Mouse (Mus musculus) limb, embryonic 14.5 days (tissue): ENCODE measurements around the gene Usp29. TPM values are rescaled to one million over a fixed set of nuclear protein-coding genes. Genes with fewer than 3 reads are reported as not detected.

ENCODE experiments used
- ATAC-seq: fragments of 200-750 bp; cut with Nextera tagmentation; 2 replicates; pipeline ENCODE4 v1.8.0; 2017; ENCODE audit warnings: low read depth, moderate number of reproducible peaks, moderate TSS enrichment; ENCODE audit not compliant: low FRiP score
- DNase-seq: peaks from one replicate; pipeline ENCODE4 v3.0.0-alpha.2; 2015; ENCODE audit warnings: low spot score
- H3K27ac ChIP-seq: fragments of 300-500 bp; sonication (generic); replicated peaks from 2 replicates; pipeline ENCODE4 v1.5.1; 2014; ENCODE audit warnings: low read depth, mild to moderate bottlenecking, low read length, moderate library complexity, mixed read lengths
- H3K27me3 ChIP-seq: fragments of 300-500 bp; sonication (generic); 2 replicates; pipeline ENCODE4 v1.6.1; 2014; ENCODE audit warnings: low read length, mixed read lengths; ENCODE audit not compliant: control insufficient read depth, insufficient read depth
- H3K36me3 ChIP-seq: fragments of 300-500 bp; sonication (generic); 2 replicates; pipeline ENCODE4 v1.6.1; 2014; ENCODE audit warnings: mild to moderate bottlenecking, low read length, moderate library complexity, mixed read lengths; ENCODE audit not compliant: control insufficient read depth, insufficient read depth
- H3K4me1 ChIP-seq: fragments of 300-500 bp; sonication (generic); 2 replicates; pipeline ENCODE4 v1.6.1; 2014; ENCODE audit warnings: antibody characterized with exemption, low read length, mixed read lengths; ENCODE audit not compliant: control insufficient read depth, insufficient read depth
- H3K4me2 ChIP-seq: fragments of 300-500 bp; sonication (generic); replicated peaks from 2 replicates; pipeline ENCODE4 v1.6.1; 2014; ENCODE audit warnings: low read depth, mild to moderate bottlenecking, low read length, moderate library complexity; ENCODE audit not compliant: severe bottlenecking
- H3K4me3 ChIP-seq: fragments of 300-500 bp; sonication (generic); replicated peaks from 2 replicates; pipeline ENCODE4 v1.5.1; 2014; ENCODE audit warnings: low read length
- H3K9ac ChIP-seq: fragments of 300-500 bp; sonication (generic); 2 replicates; pipeline ENCODE4 v1.6.1; 2014; ENCODE audit warnings: mild to moderate bottlenecking, low read depth, low read length, moderate library complexity; ENCODE audit not compliant: severe bottlenecking
- H3K9me3 ChIP-seq: fragments of 300-500 bp; sonication (generic); 2 replicates; pipeline ENCODE4 v1.6.1; 2016; ENCODE audit warnings: low read length; ENCODE audit not compliant: control insufficient read depth
- POLR2A ChIP-seq: fragments of 200-500 bp; IDR thresholded peaks from 2 replicates; pipeline ENCODE4 v1.8.0; 2012; ENCODE audit warnings: inconsistent platforms, mild to moderate bottlenecking, moderate library complexity, borderline replicate concordance; ENCODE audit not compliant: insufficient read depth, insufficient read length; ENCODE audit errors: extremely low read depth
- WGBS: fragments of 180-500 bp; shearing (Covaris S2); extraction: QIAGEN DNeasy Blood & Tissue Kit; methylation state at CpG from one replicate; pipeline ENCODE4 v1.1.7; 2014; 5-methylcytosine and 5-hydroxymethylcytosine counted together
- polyA plus RNA-seq, 2 experiments: library from polyadenylated mRNA; depleted of rRNA in 1 of 2; stranded (reverse) in 1 of 2; unstranded in 1 of 2; fragments of >200 nt; fragmentation: Nextera tagmentation in 1 of 2; extraction: Ambion mirVana in 1 of 2; gene quantifications; 2 replicates each; pipeline versions ENCODE4 v1.2.1 to v1.2.3; 2012 to 2014

Gene Usp29
- polyA plus RNA-seq, 2 experiments, result 10.7 to 20.7 TPM

DNA sequence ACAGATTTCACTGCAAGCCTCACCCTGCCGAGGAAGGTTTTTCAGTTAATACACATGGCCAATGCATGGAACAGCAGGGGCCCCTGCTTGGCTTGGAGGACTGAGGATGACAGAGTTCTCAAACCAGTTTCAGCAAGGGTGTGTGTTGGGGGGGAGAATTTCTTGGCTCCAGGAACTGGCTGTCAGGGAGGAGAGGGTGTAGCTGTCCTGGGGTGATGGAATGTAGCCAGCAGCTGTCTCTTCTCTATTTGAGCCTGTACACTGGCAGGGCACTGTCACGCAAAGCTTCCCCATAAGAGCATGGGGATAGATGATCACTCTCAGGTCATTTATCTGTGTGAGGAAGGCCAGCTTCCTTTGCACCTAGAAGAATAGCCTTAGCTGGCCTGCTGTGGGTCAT lies 46.7 kb downstream of the Usp29 start:
- Histone ChIP-seq H3K27ac (peak overlapping the region; percentile 40), H3K4me3 (no peak overlapping the region), H3K4me1 (peaks cover 33% of the 10 kb centered on the region), H3K27me3 (no peaks in the 10 kb centered on the region), H3K9ac (no peak overlapping the region), H3K4me2 (no peak overlapping the region), H3K9me3 (no peaks in the 10 kb centered on the region), H3K36me3 (no peaks in the 10 kb centered on the region)
- DNase-seq, result peak; percentile 74
- 49% methylated on average over 2 of the region's 2 CpGs for WGBS
- no peak for TF ChIP-seq POLR2A
- ATAC-seq, result peak; percentile 45

DNA sequence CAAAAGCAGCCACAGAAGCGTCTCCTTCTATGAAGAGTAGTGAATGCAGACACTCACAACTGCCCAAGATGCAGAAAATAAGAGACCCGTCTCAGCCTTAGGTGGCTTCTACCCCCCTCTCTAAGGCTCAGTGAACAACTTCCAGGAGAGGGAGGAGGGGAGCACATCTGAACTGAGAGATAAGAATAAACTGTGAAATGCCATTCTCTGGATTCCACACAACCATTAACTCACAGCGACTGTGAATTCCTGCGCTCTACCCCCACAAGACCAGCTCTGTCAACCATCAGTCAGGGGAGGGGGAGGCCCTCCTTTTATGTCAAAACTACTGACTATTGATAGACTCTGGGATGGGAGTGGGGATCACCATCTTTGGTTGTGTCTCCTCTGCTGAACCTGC lies 47.3 kb downstream of the Usp29 start:
- H3K4me2 ChIP-seq, result no peak overlapping the region
- no peaks in the 10 kb centered on the region for H3K36me3 ChIP-seq
- peak; percentile 37 for DNase-seq
- peaks cover 38% of the 10 kb centered on the region for H3K4me1 ChIP-seq
- WGBS, result 16% methylated on average over 4 of the region's 4 CpGs
- peak; percentile 16; the same call in 1 of the 2 replicates for ATAC-seq
- H3K9me3 ChIP-seq, result no peaks in the 10 kb centered on the region
- no peaks in the 10 kb centered on the region for H3K27me3 ChIP-seq
- peak overlapping the region; percentile 40 for H3K27ac ChIP-seq
- TF ChIP-seq POLR2A, result no peak
- no peak overlapping the region for H3K4me3 ChIP-seq
- no peak overlapping the region for H3K9ac ChIP-seq

DNA sequence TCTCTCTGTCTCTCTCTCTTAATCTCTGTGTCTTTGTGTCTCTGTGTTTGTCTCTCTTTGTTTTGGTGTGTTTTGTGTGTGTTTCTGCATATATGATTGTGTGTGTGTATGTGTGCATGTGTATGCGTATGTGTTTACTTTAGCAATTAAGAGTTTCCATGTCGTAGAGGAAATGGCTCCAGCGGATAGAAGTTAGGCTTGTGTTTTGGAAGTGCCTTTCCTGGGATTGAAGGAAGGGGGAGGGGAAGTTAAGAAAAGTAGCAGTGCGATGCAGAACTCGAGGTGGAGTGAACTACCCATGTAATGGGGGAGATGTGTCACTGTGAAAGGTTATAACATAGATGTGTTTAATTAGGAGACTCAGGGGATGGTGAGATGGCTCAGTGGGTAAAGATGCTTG lies 48.8 kb downstream of the Usp29 start:
- no peak for DNase-seq
- Histone ChIP-seq H3K27ac (no peak overlapping the region), H3K4me3 (no peak overlapping the region), H3K9me3 (no peaks in the 10 kb centered on the region), H3K27me3 (no peaks in the 10 kb centered on the region), H3K4me2 (no peak overlapping the region), H3K9ac (no peak overlapping the region), H3K36me3 (no peaks in the 10 kb centered on the region), H3K4me1 (peaks cover 42% of the 10 kb centered on the region)
- WGBS, result 87% methylated on average over 5 of the region's 5 CpGs
- ATAC-seq, result no peak
- TF ChIP-seq POLR2A, result no peak

DNA sequence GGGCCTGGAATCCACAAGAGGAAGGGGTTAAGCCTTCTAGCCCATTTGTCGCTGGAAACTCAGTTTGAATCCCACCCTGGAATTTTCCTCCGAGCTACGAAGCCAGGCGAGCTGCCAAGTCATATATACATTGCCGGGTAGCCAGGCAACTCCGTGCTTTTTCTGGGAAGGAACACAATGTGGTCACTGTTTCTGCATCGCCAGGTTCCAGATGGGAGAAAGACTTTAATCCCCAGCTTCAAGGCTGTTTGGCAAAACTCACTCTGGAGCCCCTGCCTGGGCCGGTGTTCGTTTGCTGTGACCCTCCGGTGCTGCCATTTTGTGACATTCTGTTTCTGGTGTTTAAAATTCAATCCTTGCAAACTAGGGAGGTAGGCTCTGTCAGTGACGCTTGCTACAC lies 51.2 kb downstream of the Usp29 start:
- Histone ChIP-seq H3K4me1 (peaks cover 43% of the 10 kb centered on the region), H3K36me3 (no peaks in the 10 kb centered on the region), H3K4me2 (0 out of 2 replicates have a peak overlapping the region, but pooled peaks have one; percentile 22), H3K27ac (peak overlapping the region; percentile 97), H3K9ac (peak overlapping the region; percentile 14; the same call in 1 of the 2 replicates), H3K27me3 (no peaks in the 10 kb centered on the region), H3K4me3 (no peak overlapping the region), H3K9me3 (no peaks in the 10 kb centered on the region)
- 9% methylated on average over 11 of the region's 11 CpGs for WGBS
- peak; percentile 97 for DNase-seq
- TF ChIP-seq POLR2A, result no peak
- ATAC-seq, result peak; percentile 84

DNA sequence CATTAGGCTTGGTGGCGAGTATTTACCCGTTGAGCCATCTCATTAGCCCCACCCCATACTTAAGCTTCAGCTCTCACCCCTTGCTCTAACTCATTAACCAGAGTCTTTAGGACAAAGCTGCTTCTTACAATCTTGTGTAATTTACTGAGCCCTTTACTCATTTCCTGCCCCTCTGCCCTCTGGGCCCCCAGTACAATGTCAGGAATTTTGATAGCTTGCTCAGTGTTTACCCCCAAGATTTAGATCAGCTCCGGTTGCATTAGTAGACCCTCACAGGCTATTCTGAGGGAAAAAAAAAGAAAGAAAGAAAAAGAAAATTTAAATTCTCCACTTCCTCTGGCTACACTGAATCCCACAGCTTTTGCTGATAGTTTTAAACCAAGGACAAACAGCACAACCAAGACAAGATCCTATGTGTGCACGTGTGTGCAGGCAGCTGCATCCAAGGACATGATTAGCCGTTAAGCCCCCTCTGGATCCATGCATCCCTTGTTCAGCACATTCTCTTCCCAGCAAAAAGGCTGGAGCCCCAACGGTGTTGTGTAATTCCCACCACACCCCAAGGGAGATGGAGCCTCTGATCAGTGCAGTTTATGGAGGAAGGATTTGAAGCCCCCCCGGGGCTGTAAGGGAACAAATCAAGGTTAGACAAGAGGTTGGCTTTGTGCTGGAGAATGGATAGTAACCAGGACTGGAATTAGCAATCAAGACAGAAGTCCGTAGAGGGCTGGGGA lies 54.1 kb downstream of the Usp29 start:
- Histone ChIP-seq H3K9ac (no peak overlapping the region), H3K4me3 (no peak overlapping the region), H3K4me2 (no peak overlapping the region), H3K27me3 (no peaks in the 10 kb centered on the region), H3K9me3 (no peaks in the 10 kb centered on the region), H3K36me3 (no peaks in the 10 kb centered on the region), H3K4me1 (peaks cover 36% of the 10 kb centered on the region), H3K27ac (peak overlapping the region; percentile 81)
- peak; percentile 79 for DNase-seq
- WGBS, result 8% methylated on average over 8 of the region's 8 CpGs
- TF ChIP-seq POLR2A, result no peak
- peak; percentile 59 for ATAC-seq
